Mouse (Mus musculus) lung, adult 2 months (tissue): Measurements from ENCODE around the gene Tusc1.

Source experiments
- CTCF ChIP-seq: fragments of 200-500 bp; IDR thresholded peaks from 2 replicates; pipeline ENCODE4 v1.5.1; 2011; ENCODE audit warnings: mild to moderate bottlenecking, low read length, control low read depth; ENCODE audit not compliant: insufficient read depth
- POLR2A ChIP-seq: fragments of 200-500 bp; IDR thresholded peaks from 2 replicates; pipeline ENCODE4 v1.6.1; 2011; ENCODE audit warnings: low read depth, mild to moderate bottlenecking, control low read depth, low read length, borderline replicate concordance; ENCODE audit errors: extremely low read depth

GRCm38 (mm10) chr4:93352930-93353329, 17.6 kb upstream of the Tusc1 start:
- no peak for TF ChIP-seq CTCF
- no peak for TF ChIP-seq POLR2A
